Mouse (Mus musculus) R1 (cell line): ENCODE measurements around the gene Osbp2.
A peak's percentile ranks its signal among the peaks of the same experiment; 100 is the strongest.

Experiments used
- DNase-seq: peaks from one replicate; pipeline ENCODE4 v3.0.0-alpha.2; 2018; ENCODE audit warnings: low read depth, low spot score

Gene Osbp2

GRCm38 (mm10) chr11:3824138-3824537 is 39.6 kb downstream of the Osbp2 start:
- no peak for DNase-seq

GRCm38 (mm10) chr11:3823378-3823777 is 40.3 kb downstream of the Osbp2 start:
- no peak for DNase-seq

- DNase-seq, result peak; percentile 90
Measured at GRCm38 (mm10) chr11:3817986-3818758, 45.5 kb downstream of the Osbp2 start.

GRCm38 (mm10) chr11:3815951-3816350 is 47.8 kb downstream of the Osbp2 start:
- no peak for DNase-seq

- no peak for DNase-seq
Measured at GRCm38 (mm10) chr11:3813340-3813739, 50.4 kb downstream of the Osbp2 start.

- DNase-seq, result no peak
Measured at GRCm38 (mm10) chr11:3808162-3808561, 55.5 kb downstream of the Osbp2 start.

- peak; percentile 70 for DNase-seq
Measured at GRCm38 (mm10) chr11:3805362-3805761, 58.3 kb downstream of the Osbp2 start.

- DNase-seq, result peak; percentile 61
Measured at GRCm38 (mm10) chr11:3804639-3805038, 59.1 kb downstream of the Osbp2 start.

- DNase-seq, result no peak
Measured at GRCm38 (mm10) chr11:3802057-3802456, 61.6 kb downstream of the Osbp2 start.

GRCm38 (mm10) chr11:3797631-3798215 is 66.0 kb downstream of the Osbp2 start:
- no peak for DNase-seq

- DNase-seq, result no peak
Measured at GRCm38 (mm10) chr11:3790736-3791135, 73.0 kb downstream of the Osbp2 start.

GRCm38 (mm10) chr11:3789919-3790318 is 73.8 kb downstream of the Osbp2 start:
- DNase-seq, result no peak

- DNase-seq, result peak; percentile 90
Measured at GRCm38 (mm10) chr11:3786564-3786963, 77.1 kb downstream of the Osbp2 start.

- no peak for DNase-seq
Measured at GRCm38 (mm10) chr11:3775263-3775644, 88.4 kb downstream of the Osbp2 start.

GRCm38 (mm10) chr11:3774463-3775262 is 89.0 kb downstream of the Osbp2 start:
- peak; percentile 30 for DNase-seq

GRCm38 (mm10) chr11:3773782-3774462 is 89.8 kb downstream of the Osbp2 start:
- DNase-seq, result no peak

GRCm38 (mm10) chr11:3773136-3773535 is 90.6 kb downstream of the Osbp2 start:
- DNase-seq, result no peak

GRCm38 (mm10) chr11:3771348-3771747 is 92.4 kb downstream of the Osbp2 start:
- peak; percentile 81 for DNase-seq

- DNase-seq, result no peak
Measured at GRCm38 (mm10) chr11:3767830-3768229, 95.9 kb downstream of the Osbp2 start.

- peak; percentile 38 for DNase-seq
Measured at GRCm38 (mm10) chr11:3766964-3767363, 96.7 kb downstream of the Osbp2 start.

- DNase-seq, result no peak
Measured at GRCm38 (mm10) chr11:3764352-3764751, 99.4 kb downstream of the Osbp2 start.
